Mouse (Mus musculus) T-cell, adult 66 days (primary cell): ENCODE data around the gene Fam216a. TPM values are rescaled to one million over a fixed set of nuclear protein-coding genes. Genes with fewer than 3 reads are reported as not detected.

Source experiments
- total RNA-seq, 2 experiments: library from RNA; stranded (reverse); gene quantifications; 3 replicates in 1 of 2; 4 replicates in 1 of 2; pipeline ENCODE4 v1.2.4; 2023

Gene Fam216a
- 10 to 100 TPM in 1 of 2 experiments, 1 to 10 TPM in 1; 9.0 to 13.7 TPM for total RNA-seq

GRCm38 (mm10) chr5:122372192-122372769 lies at the start of gene Fam216a:
Gene Fam216a (minus strand): TSS chr5:122372364.

GRCm38 (mm10) chr5:122421271-122422068 lies 49.3 kb upstream of the Fam216a start, which contains the start of gene Anapc7:
Gene Anapc7 (plus strand): TSS chr5:122421693.

GRCm38 (mm10) chr5:122391786-122392180 lies 19.6 kb upstream of the Fam216a start, which contains the start of gene Arpc3:
Gene Arpc3 (plus strand): TSS chr5:122391878.

DNA sequence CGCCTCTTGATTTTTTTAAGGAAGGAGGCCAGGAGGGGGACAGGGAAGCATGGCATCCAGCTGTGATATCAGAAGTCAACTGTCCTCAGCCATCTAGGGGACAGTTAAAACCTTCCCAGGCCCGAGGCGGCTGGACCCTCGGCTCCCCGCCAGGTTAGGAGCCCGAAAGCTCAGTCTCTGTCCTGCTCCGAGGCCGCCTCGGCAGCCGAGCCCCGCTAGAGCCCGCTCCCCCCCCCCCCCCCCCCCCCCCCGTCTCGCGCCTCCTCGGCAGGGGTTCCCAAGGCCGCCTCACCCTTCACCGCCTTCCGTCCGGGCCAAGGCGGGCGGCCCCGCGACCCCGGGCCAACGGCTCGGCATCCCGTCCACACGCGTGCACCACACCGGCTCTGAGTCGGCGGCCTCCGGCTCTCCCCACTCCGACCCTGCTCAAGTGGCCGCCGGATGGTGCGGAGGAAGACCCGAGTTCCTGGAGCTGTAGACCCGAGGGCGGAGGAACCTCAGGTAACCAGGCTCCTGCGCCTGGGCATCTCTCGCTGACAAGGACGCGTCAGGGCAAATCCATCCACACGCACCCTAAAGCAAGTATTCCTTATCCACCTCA lies 473 bp downstream of the Fam216a start, which contains the start of gene Gpn3:
Gene Gpn3 (plus strand): TSS at position 286 of the 601 bp plus-strand sequence.

GRCm38 (mm10) chr5:122353807-122354491 lies 18.2 kb downstream of the Fam216a start, which contains the start of the genes Rad9b and Vps29:
Gene Rad9b (minus strand): TSS chr5:122354233.
Gene Vps29 (plus strand): TSS chr5:122354369.

Other genes starting within 250 kb of the Fam216a start
- gene Ccdc63, start 231.5 kb downstream of the Fam216a start, total RNA-seq, result not detected
- gene Ppp1cc, start 214.1 kb downstream of the Fam216a start, total RNA-seq, result 100 to 1,000 TPM; 275 to 280 TPM
- 10 to 100 TPM; 73.6 to 74.4 TPM for gene Hvcn1, start 165.6 kb downstream of the Fam216a start, total RNA-seq
- gene Tctn1, start 107.9 kb downstream of the Fam216a start, total RNA-seq, result 1 to 10 TPM; 2.5 to 2.8 TPM
- 10 to 100 TPM; 35.9 to 42.7 TPM for gene Pptc7, start 88.0 kb downstream of the Fam216a start, total RNA-seq
- gene Rad9b, start 18.1 kb downstream of the Fam216a start, total RNA-seq, result 1 to 10 TPM; 5.3 to 7.7 TPM
- 10 to 100 TPM; 54.6 to 72.1 TPM for gene Vps29, start 18.0 kb downstream of the Fam216a start, total RNA-seq
- gene Gpn3, start 488 bp downstream of the Fam216a start, total RNA-seq, result 10 to 100 TPM; 59.8 to 72.1 TPM
- gene Arpc3, start 19.5 kb upstream of the Fam216a start, total RNA-seq, result 100 to 1,000 TPM; 230 to 262 TPM
- gene Anapc7, start 49.3 kb upstream of the Fam216a start, total RNA-seq, result 10 to 100 TPM; 42.6 to 43.2 TPM
- 10 to 100 TPM; 79.4 to 86.8 TPM for gene Atp2a2, start 129.9 kb upstream of the Fam216a start, total RNA-seq
- gene Ift81, start 242.2 kb upstream of the Fam216a start, total RNA-seq, result 1 to 10 TPM; 2.9 to 4.2 TPM